Mouse (Mus musculus) NIH3T3 (cell line): ENCODE measurements around the gene Scamp4.

ENCODE experiments used
- DNase-seq: peaks from one replicate; pipeline ENCODE4 v3.0.0-alpha.2; 2012; ENCODE audit warnings: low read depth

The Scamp4 gene

DNA sequence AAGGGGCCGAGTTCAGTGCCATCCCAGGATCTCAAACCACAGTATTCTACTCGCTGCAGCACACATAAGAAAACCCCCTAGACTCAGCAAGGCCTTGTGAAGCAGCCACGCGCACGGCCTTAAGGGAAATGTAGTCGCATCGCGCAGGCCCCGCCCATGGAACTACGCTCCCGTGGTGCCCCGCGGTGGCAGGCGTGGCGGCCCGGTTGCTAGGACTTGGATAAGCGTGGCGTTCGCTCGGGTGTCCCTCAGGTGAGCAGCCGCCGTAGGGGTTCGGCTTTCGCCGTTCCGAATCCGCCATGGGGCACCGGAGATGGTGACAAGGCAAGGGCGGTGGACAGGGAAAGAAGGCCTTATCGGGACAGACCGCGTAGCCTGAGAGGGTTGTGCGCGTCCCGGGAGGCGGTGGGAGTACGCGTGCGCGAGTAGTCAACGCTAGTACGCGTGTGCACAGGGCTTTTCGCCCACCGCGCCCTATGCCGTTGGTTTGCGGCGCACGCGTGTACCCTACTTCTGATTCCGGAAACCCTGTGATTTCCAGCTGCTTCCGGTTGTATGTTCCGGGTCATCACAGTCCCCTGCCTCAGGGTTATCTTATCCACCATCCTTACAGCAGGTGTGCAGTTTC is at the start of gene Scamp4, which contains the start of gene Adat3:
Gene Scamp4, plus strand, starts transcription at position 175 of the 628 bp plus-strand sequence.
Gene Adat3, plus strand, starts transcription at position 183 of the 628 bp plus-strand sequence.
- DNase-seq = peak; percentile 98

DNA sequence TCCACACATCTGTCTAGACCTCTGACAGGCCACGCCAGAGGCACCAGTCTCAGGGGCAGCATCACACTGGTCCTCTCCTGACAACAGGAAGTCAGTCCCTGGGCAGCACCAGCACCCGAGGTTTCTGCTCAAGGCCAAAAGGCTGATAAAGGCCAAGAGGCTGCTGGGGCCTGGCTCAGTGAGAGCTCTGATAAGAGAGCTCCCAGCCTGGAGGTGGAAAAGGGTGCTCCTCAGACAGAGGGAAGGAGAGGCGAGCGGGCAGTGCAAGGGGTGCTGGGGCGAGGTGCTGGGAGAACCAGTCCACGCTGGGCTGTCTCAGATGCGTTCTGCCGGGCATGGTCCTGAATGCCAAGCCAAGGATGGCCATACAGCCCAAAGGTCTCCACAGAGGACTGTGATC is 49.1 kb upstream of the Scamp4 start:
- DNase-seq = no peak

DNA sequence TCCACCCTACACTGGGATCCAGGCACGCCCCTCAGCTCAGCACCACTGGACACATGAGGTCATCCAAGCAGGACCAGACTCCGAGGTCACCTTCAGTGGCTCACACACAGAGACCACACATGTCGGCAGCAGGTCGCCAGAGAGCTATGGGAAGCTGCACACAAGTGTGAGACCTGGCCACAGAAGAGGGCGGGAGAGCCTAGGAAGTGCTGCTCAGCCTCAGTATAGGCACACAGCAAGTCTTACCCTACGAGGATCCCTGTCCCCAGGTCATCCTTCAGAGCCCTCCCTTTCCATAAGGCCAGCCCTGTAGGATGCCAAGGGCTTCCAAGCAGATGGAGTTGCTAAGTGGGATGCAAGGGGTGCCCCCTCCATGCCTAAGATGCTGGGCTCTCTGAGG is 48.7 kb upstream of the Scamp4 start:
- no peak for DNase-seq

DNA sequence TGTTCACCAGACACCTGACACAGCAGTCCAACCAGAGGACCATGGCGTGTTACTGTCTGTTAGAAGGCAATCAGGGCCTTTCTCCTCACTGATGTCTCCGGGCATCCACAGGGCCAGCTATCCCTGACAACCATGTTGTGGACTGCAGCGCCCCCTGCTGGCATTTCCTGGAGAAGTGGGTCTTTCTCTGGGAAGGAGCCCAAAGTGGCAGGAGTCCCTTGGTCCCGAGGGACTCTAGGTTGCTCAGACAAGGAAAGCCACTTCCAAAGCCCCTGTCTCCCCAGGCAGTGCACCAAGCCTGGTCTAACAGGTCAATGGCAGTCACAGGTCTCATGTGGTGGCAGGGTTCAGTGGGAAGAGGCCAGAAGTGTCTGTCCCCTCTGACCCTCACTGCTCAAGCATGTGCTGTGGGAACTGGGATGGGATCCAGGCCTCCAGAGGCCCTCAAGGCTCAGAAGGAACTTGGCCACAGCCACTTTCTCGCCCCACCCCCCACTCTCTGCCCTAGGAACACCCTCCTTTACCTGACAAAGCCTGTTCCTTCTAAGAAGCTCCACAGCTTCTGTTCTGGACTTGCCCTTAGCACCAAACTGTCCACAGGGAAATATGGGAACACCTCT is 45.2 kb upstream of the Scamp4 start:
- peak; percentile 80 for DNase-seq

- no peak for DNase-seq
Observed at GRCm38 (mm10) chr10:80559431-80559830, 43.2 kb upstream of the Scamp4 start.

DNA sequence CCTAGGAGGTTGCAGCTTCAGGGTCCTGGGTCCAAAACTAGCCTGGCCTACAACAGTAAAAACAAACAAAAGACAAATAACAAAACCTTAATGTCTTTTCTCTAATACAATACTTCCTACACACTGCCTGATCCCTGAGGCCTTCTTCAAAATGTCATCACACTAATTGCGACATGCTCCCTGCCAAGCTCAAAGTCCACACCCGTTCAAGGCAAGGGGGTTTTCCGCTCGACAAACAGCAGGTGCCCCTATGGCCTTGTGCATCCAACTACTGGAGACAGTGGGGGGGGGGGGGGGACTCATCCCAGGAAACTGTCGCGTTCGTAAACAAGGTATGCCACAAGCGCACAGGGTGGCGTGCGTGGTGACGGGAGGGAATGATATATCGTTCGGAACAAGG is 42.1 kb upstream of the Scamp4 start:
- DNase-seq = no peak

DNA sequence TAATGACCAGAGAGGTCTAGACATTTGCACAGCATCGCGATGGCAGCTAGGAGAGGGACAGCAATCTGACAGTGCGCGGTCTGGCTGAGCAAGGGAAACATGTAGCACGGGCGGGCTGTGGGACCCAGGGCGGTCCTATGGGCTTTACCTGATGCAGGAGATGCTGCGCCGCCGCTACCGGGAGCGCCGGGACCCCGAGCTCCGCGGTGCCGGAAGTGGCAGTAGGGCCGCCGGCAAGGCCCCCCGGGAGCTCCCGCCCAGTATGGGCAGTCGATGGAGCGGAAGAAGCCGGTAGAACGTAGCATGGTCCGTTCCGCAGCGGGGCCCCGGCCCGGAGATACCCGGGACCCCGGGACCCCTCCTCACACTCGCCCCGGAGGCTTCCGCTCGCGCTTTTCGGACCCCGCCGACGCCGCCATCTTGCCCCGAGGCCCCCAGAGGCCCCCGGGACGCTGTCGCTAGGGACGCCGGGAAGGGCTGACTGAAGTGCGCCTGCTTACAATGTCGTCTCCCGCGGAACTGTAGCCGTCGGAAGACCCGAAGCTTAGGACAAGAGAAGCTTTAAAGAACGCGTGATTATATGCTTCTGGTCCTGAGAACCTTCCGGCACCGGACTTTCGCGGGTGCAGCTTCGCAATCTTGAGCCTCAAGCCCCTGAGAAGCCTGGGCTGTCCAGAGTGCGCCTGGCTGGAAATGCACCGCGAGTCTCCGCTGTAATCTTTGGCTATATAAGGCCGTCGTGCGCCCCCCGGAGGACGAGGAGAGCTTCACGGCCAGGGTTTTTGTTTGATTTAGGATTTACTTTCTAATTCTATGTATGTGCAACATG is 41.3 kb upstream of the Scamp4 start, which contains the start of gene Rexo1:
Gene Rexo1, minus strand, starts transcription at position 445 of the 829 bp plus-strand sequence.
- peak; percentile 99 for DNase-seq

DNA sequence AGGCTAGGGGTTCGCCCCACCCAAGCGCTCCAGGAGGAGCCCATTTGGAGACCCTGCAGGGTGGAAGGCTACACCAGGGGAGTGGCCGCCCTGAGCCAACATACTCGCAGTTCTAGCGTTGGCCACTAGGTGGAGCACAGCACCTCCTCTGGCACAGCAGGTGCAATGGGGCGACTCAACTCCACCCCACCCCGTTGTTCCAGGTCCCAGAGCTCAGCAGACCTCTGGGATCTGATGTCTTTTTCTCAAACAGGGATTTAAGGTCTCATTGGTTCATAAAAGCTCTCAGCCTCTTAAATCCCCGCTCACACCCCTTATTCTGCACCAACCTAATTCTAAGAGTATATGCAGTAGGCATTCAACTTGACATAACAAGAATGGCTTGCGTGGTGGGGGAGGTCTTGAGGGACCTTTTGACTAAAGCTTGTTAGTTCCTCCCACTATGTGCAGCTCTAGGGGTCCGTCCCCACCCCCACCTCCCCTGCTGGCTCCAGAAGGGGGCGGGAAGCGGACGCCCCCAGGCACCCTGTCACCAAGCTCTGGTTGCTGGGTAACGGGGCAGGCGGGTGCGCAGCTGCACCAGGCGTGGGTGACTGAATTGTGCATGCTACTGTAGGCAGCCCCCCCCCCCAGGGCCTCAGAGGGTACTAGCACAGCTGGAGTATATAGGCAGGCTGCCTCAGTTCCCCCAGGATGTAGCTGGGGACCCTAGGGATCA is 36.1 kb upstream of the Scamp4 start:
- peak; percentile 90 for DNase-seq

- no peak for DNase-seq
Observed at GRCm38 (mm10) chr10:80568876-80569275, 33.8 kb upstream of the Scamp4 start.

DNA sequence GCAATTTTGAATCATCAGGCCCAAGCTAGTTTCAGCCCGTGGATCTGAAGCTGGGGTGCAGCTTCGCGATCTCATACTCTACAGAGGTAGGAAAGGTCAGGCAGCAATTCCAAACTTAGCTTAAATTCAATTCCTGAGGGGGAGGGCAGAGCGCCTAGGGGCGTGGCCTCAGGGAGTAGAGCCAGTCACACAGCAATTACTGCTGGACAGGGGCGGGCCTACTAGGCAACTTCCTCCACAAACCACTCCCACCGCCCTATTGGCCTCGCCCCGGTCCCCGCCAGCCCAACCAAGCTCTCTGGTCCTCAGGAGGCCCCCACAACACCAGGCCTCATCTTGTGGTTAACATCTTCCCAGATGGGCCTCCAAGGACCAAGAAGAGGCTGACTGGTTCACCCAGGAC is 33.0 kb upstream of the Scamp4 start:
- peak; percentile 40 for DNase-seq

DNA sequence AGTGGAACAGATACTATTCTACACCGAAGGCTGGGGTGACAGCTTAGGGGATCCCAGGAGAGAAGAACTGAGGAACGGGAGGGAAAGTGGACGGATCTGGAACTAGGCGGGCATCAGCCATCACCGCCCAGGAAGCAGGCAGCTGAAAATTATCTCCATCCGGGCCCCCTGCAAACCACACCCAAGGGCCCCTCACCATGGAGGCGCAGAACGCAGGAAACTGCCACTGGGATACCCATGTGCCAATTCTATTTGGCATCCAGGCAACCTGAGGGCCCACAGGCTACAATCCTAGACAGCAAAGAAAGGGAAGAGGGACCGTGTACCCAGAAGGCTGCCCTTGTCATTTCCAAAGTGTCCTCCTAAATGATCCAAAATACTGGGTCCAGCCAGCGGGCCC is 32.3 kb upstream of the Scamp4 start:
- no peak for DNase-seq

GRCm38 (mm10) chr10:80570871-80571836 is 31.5 kb upstream of the Scamp4 start:
- DNase-seq = no peak

- no peak for DNase-seq
Observed at GRCm38 (mm10) chr10:80572477-80572876, 30.2 kb upstream of the Scamp4 start.

GRCm38 (mm10) chr10:80573944-80574343 is 28.7 kb upstream of the Scamp4 start:
- no peak for DNase-seq

DNA sequence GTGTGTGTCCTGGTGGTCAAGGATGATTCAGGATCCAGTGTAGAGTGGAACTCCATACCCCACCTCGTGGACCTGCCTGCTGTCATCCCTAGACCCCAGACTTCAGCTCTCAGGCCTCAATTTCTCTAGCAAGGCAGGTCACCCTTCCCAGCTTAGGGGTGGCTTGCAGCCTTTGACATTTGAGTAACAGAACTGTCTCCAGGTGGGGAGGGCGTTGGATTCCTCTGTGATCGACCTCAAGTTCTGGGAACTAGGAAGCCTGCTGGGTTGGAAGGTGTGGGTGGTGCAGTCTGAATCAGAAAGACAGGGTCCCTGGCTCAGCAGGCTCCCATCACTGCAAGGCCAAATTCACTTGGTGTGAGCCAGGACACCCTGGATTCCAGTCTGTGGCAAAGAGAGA is 27.8 kb upstream of the Scamp4 start:
- no peak for DNase-seq

GRCm38 (mm10) chr10:80575925-80576324 is 26.7 kb upstream of the Scamp4 start:
- DNase-seq = no peak

DNA sequence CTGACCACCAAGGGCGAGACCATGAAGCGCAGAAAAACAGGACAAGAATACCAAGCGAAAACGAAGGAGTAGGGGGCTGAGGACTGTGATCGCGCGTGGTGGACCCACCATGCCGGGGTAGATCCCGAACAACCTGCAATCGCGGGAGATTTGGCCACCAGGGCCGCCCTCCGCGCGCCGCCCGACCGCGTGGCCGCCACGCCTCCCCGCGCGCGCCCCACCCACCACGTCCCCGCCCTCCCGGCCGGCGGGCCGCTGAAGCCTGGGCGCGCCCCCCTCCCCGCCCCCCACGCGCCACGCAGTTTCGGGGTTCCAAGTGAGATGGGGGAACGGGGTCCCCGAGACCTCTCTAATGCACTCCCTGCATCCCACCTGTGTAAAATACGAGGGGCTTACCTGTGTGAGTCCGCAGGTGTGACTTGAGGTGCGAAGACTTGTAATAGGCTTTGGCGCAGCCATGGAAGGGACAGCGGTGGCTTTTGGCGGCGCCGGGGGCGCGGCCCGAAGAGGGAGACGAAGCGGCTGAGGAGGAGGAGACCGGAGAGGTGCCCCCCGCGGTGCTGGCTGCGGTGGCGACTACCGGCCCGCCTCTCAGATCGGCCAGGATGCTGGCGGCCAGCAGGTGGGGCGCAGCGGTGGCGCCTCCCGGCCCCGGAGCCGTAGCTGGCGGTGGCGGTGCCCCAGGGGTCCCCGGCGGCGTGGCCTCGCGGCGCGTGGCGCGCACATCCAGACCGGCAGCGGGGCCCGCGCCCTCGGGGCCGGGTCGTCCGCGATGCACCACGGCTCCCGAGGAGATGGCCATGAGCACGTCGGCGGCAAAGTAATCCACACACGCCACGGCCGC is 26.1 kb upstream of the Scamp4 start:
- DNase-seq = peak; percentile 82

DNA sequence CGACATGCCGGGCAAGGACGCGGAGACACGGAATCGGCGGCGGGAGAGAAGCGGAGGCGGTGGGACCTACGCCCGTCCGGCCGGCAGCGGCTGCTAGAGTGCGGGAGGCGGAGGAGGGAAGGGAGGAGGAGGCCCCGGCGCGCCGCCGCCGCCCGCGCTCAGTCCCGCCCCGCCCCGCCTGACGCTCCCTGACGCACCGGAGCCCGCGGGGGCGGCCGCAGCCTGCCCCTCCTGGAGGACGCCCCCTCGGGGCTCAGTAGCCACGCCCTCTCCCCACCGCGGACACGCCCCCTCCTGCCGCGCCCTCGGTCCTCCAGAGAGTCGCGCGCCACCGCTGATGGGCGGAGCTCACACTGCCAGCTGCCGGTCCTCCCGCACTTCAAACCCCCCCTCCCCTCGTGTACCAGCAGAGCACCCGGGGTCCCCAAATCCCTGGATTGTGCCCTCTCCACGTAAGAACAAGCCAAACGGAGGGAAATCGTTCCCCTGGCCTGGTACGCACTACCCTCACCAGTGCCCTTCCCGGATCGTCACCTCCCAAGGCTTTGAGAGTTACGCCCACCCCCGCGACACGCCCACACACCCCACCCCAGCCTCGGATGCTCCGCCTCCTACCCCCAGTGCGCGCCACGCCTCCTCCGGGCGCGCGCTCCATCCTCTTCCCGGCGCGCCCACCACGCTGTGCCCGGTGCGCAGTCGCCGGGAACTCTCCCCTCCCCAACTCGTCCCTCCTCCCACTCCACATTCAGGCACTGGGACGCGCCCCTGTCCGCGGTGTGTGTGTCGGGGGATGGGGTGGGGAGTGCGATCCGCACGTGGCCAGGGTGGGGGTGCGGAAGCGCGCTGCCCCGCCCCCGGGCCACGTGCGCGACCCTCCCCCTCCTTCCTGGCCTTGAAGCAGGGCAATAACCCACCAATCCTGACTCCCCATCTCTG is 25.2 kb upstream of the Scamp4 start, which contains the start of gene Klf16:
Gene Klf16, minus strand, starts transcription at position 127 of the 936 bp plus-strand sequence.
- DNase-seq = peak; percentile 99
